Mouse (Mus musculus) midbrain, embryonic 10.5 days (tissue): ENCODE data around the gene Olfr1509. TPM values are rescaled to one million over a fixed set of nuclear protein-coding genes. Genes with fewer than 3 reads are reported as not detected.
"Not testable (repeated sequence)": the region's sequence is repeated elsewhere in the genome, so short reads cannot be mapped to it uniquely, and the experiment has no call there.

ENCODE experiments used
- DNase-seq: peaks from one replicate; pipeline ENCODE4 v3.0.0-alpha.2; 2017; ENCODE audit warnings: low spot score
- H3K27ac ChIP-seq: fragments of 300-500 bp; sonication (generic); replicated peaks from 2 replicates; pipeline ENCODE4 v1.5.1; 2016; ENCODE audit warnings: mild to moderate bottlenecking
- H3K27me3 ChIP-seq: fragments of 300-500 bp; sonication (generic); 2 replicates; pipeline ENCODE4 v1.6.1; 2016; ENCODE audit warnings: low read depth, mild to moderate bottlenecking; ENCODE audit not compliant: poor library complexity, severe bottlenecking
- H3K36me3 ChIP-seq: fragments of 300-500 bp; sonication (generic); 2 replicates; pipeline ENCODE4 v1.6.1; 2016; ENCODE audit warnings: mild to moderate bottlenecking, moderate library complexity
- H3K4me1 ChIP-seq: fragments of 300-500 bp; sonication (generic); 2 replicates; pipeline ENCODE4 v1.6.1; 2016
- H3K4me3 ChIP-seq: fragments of 300-500 bp; sonication (generic); 2 replicates; pipeline ENCODE4 v1.5.1; 2016; ENCODE audit warnings: mild to moderate bottlenecking, moderate library complexity
- H3K9me3 ChIP-seq: fragments of 300-500 bp; sonication (generic); replicated peaks from 2 replicates; pipeline ENCODE4 v1.6.1; 2016; ENCODE audit warnings: mild to moderate bottlenecking
- WGBS: fragments of 180-500 bp; shearing (Covaris S2); methylation state at CpG from one replicate; pipeline ENCODE4 v1.1.7; 2016; 5-methylcytosine and 5-hydroxymethylcytosine counted together
- polyA plus RNA-seq: library from polyadenylated mRNA; unstranded; fragments of >200 nt; fragmentation: Nextera tagmentation; extraction: Ambion mirVana; gene quantifications from 2 replicates; pipeline ENCODE4 v1.2.1, GENCODE M21; 2016

Olfr1509 gene
- polyA plus RNA-seq, result not detected in 2 replicates

DNA sequence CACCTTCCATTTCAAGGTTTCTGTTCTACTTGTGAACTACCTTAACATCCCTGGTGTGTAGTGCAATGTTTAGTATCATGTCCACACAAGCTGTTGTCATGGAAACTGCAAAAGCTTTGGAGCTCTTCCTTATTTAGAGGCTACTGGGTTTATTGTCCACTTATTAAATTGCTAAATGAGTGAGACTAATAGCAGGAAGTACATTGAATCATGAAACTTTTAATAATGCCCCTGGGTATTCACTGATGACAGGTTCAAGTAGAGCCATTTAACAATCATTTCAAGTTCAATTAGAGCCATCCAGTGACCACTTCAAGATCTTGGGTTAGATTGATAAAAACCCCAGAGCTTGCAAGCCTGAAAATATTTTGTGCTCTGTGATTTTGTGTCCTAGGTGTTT is at the start of gene Olfr1509:
Olfr1509 (plus strand) TSS at position 301 of the 400 bp plus-strand sequence.
- no peaks in the 10 kb centered on the region for H3K36me3 ChIP-seq
- H3K27ac ChIP-seq, result no peak within 1 kb of the TSS
- H3K9me3 ChIP-seq, result no peaks in the 10 kb centered on the region
- H3K4me1 ChIP-seq, result no peaks in the 10 kb centered on the region
- no peaks in the 10 kb centered on the region for H3K27me3 ChIP-seq
- no peak within 1 kb of the TSS for H3K4me3 ChIP-seq
- DNase-seq, result no peak

DNA sequence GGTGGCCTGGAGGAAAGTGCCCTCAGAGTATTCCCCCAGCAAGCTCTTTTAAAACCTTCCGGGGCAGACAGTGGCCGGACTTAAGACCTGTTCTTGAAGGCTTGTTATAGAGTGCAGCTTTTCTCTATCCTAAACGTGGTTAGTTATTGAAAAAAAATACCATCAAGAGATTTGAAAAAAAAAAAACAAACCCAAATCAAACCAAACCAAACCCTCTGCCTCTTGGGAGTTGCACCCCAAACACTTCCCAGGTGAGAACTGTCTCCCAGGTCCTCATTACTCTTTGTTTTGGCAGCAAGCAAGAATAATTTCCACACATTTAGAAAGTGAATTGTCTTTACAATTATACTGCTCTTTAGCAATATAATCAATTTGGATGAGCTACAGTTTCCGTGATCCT is 45.5 kb upstream of the Olfr1509 start, which contains the start of gene Olfr1511:
Olfr1511 (minus strand) TSS at position 101 of the 400 bp plus-strand sequence.
- 79% methylated on average over 4 of the region's 4 CpGs for WGBS
- no peak for DNase-seq
- Histone ChIP-seq H3K27me3 (no peaks in the 10 kb centered on the region), H3K9me3 (no peaks in the 10 kb centered on the region), H3K36me3 (no peaks in the 10 kb centered on the region), H3K27ac (no peak within 1 kb of the TSS), H3K4me3 (no peak within 1 kb of the TSS), H3K4me1 (no peaks in the 10 kb centered on the region)

DNA sequence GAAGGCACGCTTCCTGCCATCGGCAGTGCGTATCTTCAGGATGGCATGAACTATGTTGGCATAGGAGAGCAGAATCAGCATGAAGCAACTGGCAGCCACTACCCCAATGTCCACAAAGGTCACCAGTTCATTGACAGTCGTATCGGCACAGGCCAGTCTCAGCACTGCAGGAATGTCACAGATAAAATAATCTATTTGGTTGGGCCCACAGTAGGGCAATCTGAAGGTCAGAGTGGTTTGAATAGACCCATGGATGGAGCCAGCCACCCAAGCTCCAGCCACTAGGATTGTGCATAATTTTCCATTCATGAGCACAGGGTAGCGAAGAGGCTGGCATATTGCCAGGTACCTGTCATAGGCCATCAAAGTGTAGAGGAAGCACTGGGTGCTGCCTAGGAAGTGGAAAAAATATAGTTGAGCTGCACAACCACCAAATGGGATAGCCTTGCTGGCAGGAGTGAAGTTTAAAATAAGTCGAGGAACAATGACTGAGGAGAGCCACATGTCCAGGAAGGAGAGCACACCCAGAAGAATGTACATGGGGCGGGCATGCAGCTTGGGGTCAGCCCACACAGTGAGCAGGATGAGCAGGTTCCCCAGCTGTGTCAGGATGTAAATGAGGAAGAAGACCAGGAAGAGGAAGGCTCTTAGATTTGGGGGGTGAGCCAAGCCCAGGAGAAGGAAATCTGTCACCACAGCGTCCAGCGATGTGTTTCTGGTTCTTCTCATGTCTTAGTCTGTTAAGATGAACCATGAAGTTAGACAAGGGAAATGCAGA is 32.5 kb upstream of the Olfr1509 start:
- DNase-seq, H3K4me1 ChIP-seq, H3K27ac ChIP-seq, H3K9me3 ChIP-seq, H3K4me3 ChIP-seq, H3K27me3 ChIP-seq, H3K36me3 ChIP-seq: not testable (repeated sequence)
- 89% methylated on average over 9 of the region's 10 CpGs for WGBS

DNA sequence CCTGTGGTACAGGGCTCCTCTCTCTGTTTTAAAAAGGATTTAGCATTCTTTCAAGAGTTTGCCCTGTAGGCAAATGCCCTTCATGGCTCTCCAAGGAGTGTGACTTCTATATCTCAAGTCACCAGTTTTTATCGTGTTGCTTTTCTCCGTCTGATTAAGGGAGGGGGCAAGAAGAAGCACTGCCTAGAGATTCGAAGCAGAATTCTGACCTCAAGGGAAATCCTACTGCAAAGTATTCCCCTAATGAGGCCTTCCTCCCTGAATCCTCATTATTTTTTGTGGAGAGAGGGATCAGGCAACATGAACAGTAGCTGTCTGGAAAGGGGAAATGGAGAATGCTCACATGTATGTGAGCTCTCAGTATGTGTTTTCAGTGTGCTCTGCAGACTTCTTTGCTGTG is 28.5 kb upstream of the Olfr1509 start, which contains the start of gene Olfr1510:
Olfr1510 (minus strand) TSS at position 101 of the 400 bp plus-strand sequence.
- WGBS, result 91% methylated on average over 3 of the region's 3 CpGs
- Histone ChIP-seq H3K4me1 (no peaks in the 10 kb centered on the region), H3K36me3 (no peaks in the 10 kb centered on the region), H3K4me3 (no peak within 1 kb of the TSS), H3K9me3 (no peaks in the 10 kb centered on the region), H3K27me3 (no peaks in the 10 kb centered on the region), H3K27ac (no peak within 1 kb of the TSS)
- DNase-seq, result no peak

DNA sequence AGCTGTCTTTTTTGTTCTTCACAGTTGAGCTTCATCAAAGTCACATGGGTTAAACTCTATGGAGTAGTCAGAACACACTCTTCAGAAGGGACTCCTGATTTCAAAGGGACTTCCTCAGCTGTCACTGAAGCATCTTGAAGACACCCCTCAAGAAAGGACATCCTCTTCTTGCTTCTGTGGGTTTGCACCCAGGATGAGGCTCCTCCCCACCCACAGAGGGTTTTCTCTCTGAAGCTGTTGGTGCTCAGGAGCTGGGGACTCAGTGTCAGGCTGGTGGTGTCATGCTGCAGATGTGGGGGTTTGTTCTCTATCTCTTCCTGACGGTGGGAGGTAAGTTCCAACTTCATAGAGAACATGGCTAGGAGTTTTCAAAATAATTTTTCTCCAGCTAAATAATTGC is 15.1 kb upstream of the Olfr1509 start:
- Histone ChIP-seq H3K9me3 (no peaks in the 10 kb centered on the region), H3K4me1 (peaks cover 5% of the 10 kb centered on the region; the same call in 1 of the 2 replicates), H3K27me3 (no peaks in the 10 kb centered on the region), H3K4me3 (no peak overlapping the region), H3K27ac (no peak overlapping the region), H3K36me3 (no peaks in the 10 kb centered on the region)
- DNase-seq, result no peak
- WGBS, result 95% methylated on average over 1 of the region's 1 CpGs

DNA sequence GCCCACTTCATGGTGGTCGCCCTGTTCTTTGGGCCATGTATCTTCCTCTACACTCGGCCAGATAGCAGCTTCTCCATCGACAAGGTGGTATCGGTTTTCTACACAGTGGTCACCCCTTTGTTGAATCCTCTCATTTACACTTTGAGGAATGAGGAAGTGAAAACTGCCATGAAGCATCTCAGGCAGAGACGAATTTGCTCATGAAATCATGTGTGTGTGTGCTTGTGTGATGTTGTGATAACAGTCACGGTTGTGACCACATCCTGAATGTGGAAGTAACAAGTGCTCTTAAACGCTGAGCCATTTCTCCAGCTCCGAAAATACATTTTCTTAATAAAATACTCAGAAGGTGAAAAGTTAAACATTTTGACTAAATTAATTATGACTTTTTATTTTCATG is 8.3 kb downstream of the Olfr1509 start:
- no peak for DNase-seq
- H3K4me1 ChIP-seq, result no peaks in the 10 kb centered on the region
- no peak overlapping the region for H3K4me3 ChIP-seq
- H3K27ac ChIP-seq, result no peak overlapping the region
- H3K9me3 ChIP-seq, result no peaks in the 10 kb centered on the region
- no peaks in the 10 kb centered on the region for H3K27me3 ChIP-seq
- 90% methylated on average over 8 of the region's 8 CpGs for WGBS
- H3K36me3 ChIP-seq, result no peaks in the 10 kb centered on the region

DNA sequence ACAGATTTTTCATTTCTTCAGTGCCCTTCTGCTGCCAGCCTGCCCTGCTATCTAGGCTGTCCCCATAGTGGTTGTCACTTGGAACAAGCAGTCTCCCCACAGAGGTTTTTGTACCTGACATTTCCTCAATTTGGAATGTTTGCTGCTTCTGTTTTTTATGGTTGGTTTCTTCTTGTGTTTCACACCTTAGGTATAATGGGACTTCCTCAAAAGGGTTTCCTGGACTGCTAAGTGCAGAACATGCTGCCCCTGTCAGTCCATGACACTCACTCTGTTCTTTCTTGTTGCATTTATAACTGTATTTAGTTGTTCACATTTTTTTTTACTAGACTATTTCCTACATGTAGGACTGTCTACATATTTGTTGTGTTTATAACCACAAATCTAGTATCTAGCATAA is 19.1 kb downstream of the Olfr1509 start:
- H3K27me3 ChIP-seq, result no peaks in the 10 kb centered on the region
- no peak overlapping the region for H3K27ac ChIP-seq
- H3K4me1 ChIP-seq, result no peaks in the 10 kb centered on the region
- no peak for DNase-seq
- no peaks in the 10 kb centered on the region; the same call in 1 of the 2 replicates for H3K9me3 ChIP-seq
- no peaks in the 10 kb centered on the region for H3K36me3 ChIP-seq
- no peak overlapping the region for H3K4me3 ChIP-seq

DNA sequence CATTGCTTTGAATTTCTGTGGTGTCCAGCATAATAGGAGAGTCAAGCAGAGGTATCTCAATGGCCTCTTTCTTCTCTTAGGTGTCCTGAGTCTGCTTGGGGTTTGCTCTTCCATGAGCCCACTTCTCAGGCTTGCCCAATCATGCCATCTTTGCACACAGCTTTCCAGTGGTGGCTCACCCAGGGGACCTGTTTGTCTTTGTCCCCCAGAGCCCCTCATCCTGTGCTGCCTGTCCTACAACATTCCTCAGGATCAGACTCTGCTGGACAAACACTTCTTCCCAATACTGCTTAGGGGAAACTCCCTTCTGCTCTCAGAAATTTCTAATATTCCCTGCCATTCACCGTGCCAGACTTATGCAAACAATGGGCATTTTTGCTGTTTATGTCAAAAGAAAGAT is 22.9 kb downstream of the Olfr1509 start:
- H3K9me3 ChIP-seq, result no peaks in the 10 kb centered on the region
- no peaks in the 10 kb centered on the region for H3K36me3 ChIP-seq
- no peaks in the 10 kb centered on the region for H3K27me3 ChIP-seq
- no peaks in the 10 kb centered on the region for H3K4me1 ChIP-seq
- no peak overlapping the region for H3K27ac ChIP-seq
- WGBS, result 88% methylated on average over 1 of the region's 1 CpGs
- DNase-seq, result no peak
- H3K4me3 ChIP-seq, result no peak overlapping the region

DNA sequence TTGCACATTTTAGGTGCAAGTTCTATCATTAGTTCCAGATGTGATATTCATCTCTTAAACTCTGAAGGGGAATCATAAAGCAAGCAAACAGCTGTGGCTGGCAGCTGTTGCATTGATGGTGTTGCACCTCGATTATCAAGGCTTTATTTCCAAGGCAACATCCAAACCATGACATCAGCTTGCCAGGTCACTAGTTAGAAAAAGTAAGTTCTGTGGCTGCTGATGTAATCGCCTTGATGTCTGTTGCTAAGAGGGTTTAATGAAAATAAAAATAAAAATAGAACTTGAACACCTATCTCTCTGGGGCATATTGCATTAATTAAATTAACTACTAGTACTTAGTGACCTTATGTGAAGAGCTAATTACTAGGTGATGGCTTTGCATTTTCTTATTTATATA is 24.6 kb downstream of the Olfr1509 start, which contains the start of gene Olfr1508:
Olfr1508 (minus strand) TSS at position 101 of the 400 bp plus-strand sequence.
- no peak within 1 kb of the TSS for H3K4me3 ChIP-seq
- H3K9me3 ChIP-seq, result no peaks in the 10 kb centered on the region
- H3K4me1 ChIP-seq, result no peaks in the 10 kb centered on the region
- no peaks in the 10 kb centered on the region for H3K36me3 ChIP-seq
- H3K27me3 ChIP-seq, result no peaks in the 10 kb centered on the region
- WGBS, result 73% methylated on average over 2 of the region's 2 CpGs
- no peak within 1 kb of the TSS for H3K27ac ChIP-seq
- DNase-seq, result no peak

DNA sequence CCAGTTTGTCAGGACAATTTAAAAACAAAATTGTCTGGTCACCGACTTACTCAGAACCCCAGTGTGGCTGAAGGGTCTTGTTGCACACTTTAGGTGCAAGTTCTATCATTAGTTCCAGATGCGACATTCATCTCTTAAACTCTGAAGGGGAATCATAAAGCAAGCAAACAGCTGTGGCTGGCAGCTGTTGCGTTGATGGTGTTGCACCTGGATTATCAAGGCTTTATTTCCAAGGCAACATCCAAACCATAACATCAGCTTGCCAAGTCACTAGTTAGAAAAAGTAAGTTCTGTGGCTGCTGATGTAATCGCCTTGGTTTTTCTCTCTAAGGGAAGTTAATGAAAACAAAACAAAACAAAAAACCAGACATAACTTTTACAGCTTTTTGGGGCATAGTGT is 52.7 kb downstream of the Olfr1509 start, which contains the start of gene Olfr1507:
Olfr1507 (minus strand) TSS at position 234 of the 400 bp plus-strand sequence.
- H3K9me3 ChIP-seq, result no peaks in the 10 kb centered on the region
- H3K36me3 ChIP-seq, result no peaks in the 10 kb centered on the region
- H3K4me1 ChIP-seq, result no peaks in the 10 kb centered on the region
- H3K27ac ChIP-seq, result no peak within 1 kb of the TSS
- DNase-seq, result no peak
- 88% methylated on average over 4 of the region's 4 CpGs for whole genome bisulfite sequencing
- no peak within 1 kb of the TSS for H3K4me3 ChIP-seq
- H3K27me3 ChIP-seq, result no peaks in the 10 kb centered on the region

Other genes starting within 250 kb of the Olfr1509 start
- 88.3 and 90.6 TPM in 2 replicates for gene Supt16, start 245.6 kb upstream of the Olfr1509 start, polyA plus RNA-seq
- gene Chd8, start 185.2 kb upstream of the Olfr1509 start, polyA plus RNA-seq, result 38.9 and 49.7 TPM in 2 replicates
- 50.1 and 56.1 TPM in 2 replicates for gene Tox4, start 163.8 kb upstream of the Olfr1509 start, polyA plus RNA-seq
- 27.5 and 39.0 TPM in 2 replicates for gene Rab2b, start 163.4 kb upstream of the Olfr1509 start, polyA plus RNA-seq
- 60.5 and 63.8 TPM in 2 replicates for gene Mettl3, start 137.9 kb upstream of the Olfr1509 start, polyA plus RNA-seq
- 82.4 and 90.2 TPM in 2 replicates for gene Sall2, start 114.2 kb upstream of the Olfr1509 start, polyA plus RNA-seq
- gene Olfr1513, start 86.6 kb upstream of the Olfr1509 start, polyA plus RNA-seq, result not detected in 2 replicates
- gene Olfr1512, start 63.8 kb upstream of the Olfr1509 start, polyA plus RNA-seq, result not detected in 2 replicates
- gene Olfr1511, start 45.6 kb upstream of the Olfr1509 start, polyA plus RNA-seq, result 0.21 TPM in 1 of 2 replicates, not detected in the other
- gene Olfr1510, start 28.6 kb upstream of the Olfr1509 start, polyA plus RNA-seq, result not detected in 2 replicates
- not detected in 2 replicates for gene Olfr1508, start 24.5 kb downstream of the Olfr1509 start, polyA plus RNA-seq
- not detected in 2 replicates for gene Olfr1507, start 52.8 kb downstream of the Olfr1509 start, polyA plus RNA-seq